Mouse (Mus musculus): ENCODE data around the gene Clec2e.
"Not testable (repeated sequence)": the region's sequence is repeated elsewhere in the genome, so short reads cannot be mapped to it uniquely, and the experiment has no call there.

Clec2e gene

DNA sequence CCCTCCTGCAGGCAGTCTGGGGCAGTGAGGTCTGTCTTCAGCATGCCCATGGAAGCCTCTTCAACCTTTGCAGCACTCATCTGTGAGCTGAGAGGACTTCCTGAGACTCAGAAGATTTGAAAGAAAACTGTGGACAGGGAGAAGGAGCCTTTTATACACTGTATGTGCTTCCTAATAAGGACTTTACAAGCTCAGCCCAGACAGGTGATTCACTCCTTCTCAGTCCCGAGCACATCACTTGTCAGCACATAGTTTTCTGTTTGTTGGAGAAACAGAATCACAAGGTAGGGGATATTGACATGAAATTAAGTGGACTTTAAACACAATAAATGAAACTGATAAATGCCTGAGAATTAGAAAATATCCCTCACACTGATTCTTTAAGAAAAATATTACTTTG lies at the start of gene Clec2e:
TSS of gene Clec2e (minus strand) at position 120 of the 400 bp plus-strand sequence.
- DNase-seq (ENCODE audit: low spot score in 2 of 2), result not testable (repeated sequence)

- peak; percentile 56 to 74 for DNase-seq (ENCODE audit: low spot score in 2 of 2)
Observed at GRCm38 (mm10) chr6:129146812-129147211, 46.1 kb upstream of the Clec2e start.

DNA sequence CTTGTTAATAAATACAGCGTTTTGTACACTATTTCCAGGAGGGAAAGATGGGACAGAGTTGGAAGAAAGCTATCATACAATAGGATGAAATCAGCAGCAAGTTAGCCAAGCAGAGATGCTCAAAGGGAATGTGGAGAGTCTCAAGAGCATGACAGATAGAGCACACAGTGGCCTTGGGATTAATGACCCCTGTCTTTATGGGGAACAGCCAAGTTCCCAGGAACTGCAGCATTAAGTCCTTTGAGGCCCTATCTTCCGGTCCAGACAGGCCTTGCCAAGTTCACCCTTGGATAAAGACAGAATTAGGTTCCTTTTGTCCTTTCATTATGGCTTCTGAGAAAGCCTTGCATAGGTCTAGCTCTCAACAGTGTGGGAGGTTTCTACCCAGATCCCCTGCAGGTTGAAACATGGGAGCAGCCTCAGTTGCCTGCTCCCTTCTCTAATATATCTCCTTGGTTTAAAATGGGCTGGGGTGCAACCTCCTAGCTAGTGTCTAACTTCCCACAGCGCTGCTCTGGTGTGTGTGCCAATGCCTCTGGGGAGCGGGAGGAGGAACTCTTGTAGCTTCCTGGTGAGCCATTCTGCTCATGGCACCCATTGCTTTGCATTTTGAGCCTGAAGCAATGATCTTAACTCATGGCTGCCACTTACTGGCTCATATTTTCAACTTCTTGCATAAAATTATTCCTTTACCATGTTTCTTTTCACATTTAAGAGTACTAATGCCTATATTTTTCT lies 32.1 kb upstream of the Clec2e start:
- peak; percentile 38 to 48 for DNase-seq (ENCODE audit: low spot score in 2 of 2)

- no peak for DNase-seq (ENCODE audit: low spot score in 2 of 2)
Observed at GRCm38 (mm10) chr6:129126861-129127260, 26.1 kb upstream of the Clec2e start.

GRCm38 (mm10) chr6:129124531-129124930 lies 23.8 kb upstream of the Clec2e start:
- not testable (repeated sequence) for DNase-seq (ENCODE audit: low spot score in 2 of 2)

- DNase-seq (ENCODE audit: low spot score in 2 of 2), result no peak
Observed at GRCm38 (mm10) chr6:129116223-129116622, 15.5 kb upstream of the Clec2e start.

GRCm38 (mm10) chr6:129114237-129114636 lies 13.5 kb upstream of the Clec2e start:
- DNase-seq (ENCODE audit: low spot score in 2 of 2), result not testable (repeated sequence)

GRCm38 (mm10) chr6:129113769-129114168 lies 13.1 kb upstream of the Clec2e start:
- DNase-seq (ENCODE audit: low spot score in 2 of 2), result no peak

DNA sequence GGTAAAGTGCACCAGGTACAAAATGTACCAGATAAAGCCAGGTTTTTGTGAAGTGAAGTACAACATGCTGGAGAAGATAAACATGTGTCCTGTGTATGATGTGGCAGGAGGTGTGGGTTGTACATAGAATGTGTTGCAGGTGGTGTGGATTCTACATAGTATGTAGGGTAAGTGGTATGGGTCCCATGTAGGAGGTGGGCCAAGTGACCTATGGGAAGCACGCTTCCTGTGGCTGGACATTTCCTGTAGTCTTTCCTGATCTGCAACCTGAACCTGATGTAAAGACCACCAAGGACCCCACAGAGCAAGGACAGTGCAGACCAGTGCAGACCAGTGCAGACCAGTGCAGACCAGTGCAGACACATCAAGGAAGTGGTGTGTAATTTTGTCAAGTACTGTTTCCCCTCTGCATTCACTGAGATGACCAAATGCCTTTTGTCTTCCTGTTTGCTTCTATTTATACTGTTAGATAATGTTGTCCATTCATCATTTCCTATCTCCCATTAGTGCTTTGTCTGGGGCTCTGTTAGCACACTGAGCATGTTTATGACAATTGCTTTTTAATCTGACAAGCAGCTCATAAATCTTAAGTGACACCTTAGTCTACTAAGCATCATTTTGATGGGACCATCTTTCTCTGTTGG lies 12.4 kb upstream of the Clec2e start:
- no peak for DNase-seq (ENCODE audit: low spot score in 2 of 2)

- no peak for DNase-seq (ENCODE audit: low spot score in 2 of 2)
Observed at GRCm38 (mm10) chr6:129112526-129112925, 11.8 kb upstream of the Clec2e start.

DNA sequence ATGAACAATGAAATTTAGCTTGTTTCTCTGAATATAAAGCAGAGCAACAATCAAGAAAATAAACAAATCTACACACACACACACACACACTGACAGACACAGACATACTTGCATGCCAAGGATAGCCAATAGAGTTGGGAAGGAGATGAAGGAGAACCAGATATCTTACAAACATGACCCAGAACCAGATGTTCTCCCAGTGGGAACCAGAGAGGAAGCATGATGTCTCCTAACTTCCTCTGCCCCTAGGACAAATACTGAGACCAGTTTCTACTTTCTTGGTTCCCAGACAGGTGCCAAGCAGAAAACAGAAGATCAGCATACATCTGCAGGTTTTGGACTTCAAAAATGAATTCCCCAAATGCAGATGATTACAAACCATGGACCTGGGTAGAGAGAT lies 7.2 kb upstream of the Clec2e start:
- no peak for DNase-seq (ENCODE audit: low spot score in 2 of 2)

DNA sequence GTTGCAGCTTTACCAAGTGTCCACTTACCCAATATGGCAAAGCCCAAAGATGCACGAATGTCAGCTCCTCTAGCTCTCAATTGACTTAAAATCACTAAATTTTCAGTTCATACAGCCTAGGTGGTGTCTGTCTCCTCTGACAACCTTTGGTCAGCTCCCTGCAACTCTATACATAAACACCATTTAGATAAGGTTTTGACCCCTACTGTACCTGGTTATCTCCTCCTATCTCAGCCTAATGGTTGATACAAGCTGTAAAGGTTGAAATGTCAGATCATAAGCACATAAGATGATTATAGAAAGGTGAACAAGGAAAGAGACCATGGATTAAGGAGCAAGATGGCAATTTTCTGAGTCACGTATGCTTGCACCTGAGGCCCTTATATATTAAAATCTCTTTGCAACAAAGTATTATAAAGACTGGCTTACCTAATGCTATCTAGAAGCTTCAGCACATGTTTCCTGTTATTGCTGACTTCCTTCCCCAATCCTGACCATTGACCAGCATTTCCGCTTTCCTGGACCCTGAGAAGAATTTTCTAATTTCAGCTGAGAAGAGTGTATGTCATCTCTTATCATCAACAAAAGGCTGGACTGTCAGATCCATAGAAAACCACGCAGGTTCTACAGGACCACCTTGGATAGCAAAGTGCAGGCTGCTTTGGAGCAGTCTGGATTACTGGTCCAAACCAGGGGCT lies 2.3 kb upstream of the Clec2e start:
- peak; percentile 39 to 57 for DNase-seq (ENCODE audit: low spot score in 2 of 2)

- no peak for DNase-seq (ENCODE audit: low spot score in 2 of 2)
Observed at GRCm38 (mm10) chr6:129101604-129102003, 891 bp upstream of the Clec2e start.

GRCm38 (mm10) chr6:129097929-129098328 lies 2.8 kb downstream of the Clec2e start:
- DNase-seq (ENCODE audit: low spot score in 2 of 2), result peak; percentile 73 to 79

- DNase-seq (ENCODE audit: low spot score in 2 of 2), result peak; percentile 64 to 71
Observed at GRCm38 (mm10) chr6:129095166-129095565, 5.5 kb downstream of the Clec2e start.

DNA sequence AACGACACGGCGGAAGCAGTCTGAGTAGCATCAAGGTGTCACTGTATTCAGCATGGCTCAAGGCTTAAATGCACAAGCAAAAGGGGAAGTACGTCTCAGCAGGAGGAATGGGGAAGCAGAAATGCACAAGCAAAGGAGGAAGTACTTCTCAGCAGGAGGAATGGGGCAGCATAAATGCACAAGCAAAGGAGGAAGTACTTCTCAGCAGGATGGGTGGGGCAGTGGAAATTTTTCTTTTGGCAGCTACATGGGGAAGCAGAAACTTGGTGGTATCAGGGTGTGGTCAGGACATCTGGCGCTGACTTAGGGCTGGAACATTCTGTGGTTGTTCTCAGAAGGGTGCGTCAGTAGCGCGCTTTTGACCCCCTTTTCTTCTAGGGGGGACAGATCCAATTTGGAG lies 12.1 kb downstream of the Clec2e start:
- DNase-seq (ENCODE audit: low spot score in 2 of 2), result not testable (repeated sequence)

GRCm38 (mm10) chr6:129088161-129088560 lies 12.6 kb downstream of the Clec2e start:
- peak in 1 of 2 experiments; percentile 31 for DNase-seq (ENCODE audit: low spot score in 2 of 2)

GRCm38 (mm10) chr6:129086031-129086430 lies 14.7 kb downstream of the Clec2e start:
- not testable (repeated sequence) for DNase-seq (ENCODE audit: low spot score in 2 of 2)

- no peak for DNase-seq (ENCODE audit: low spot score in 2 of 2)
Observed at GRCm38 (mm10) chr6:129085098-129085497, 15.6 kb downstream of the Clec2e start.

- peak; percentile 44 to 53 for DNase-seq (ENCODE audit: low spot score in 2 of 2)
Observed at GRCm38 (mm10) chr6:129066986-129067385, 33.7 kb downstream of the Clec2e start.

- no peak for DNase-seq (ENCODE audit: low spot score in 2 of 2)
Observed at GRCm38 (mm10) chr6:129066530-129066929, 34.2 kb downstream of the Clec2e start.

GRCm38 (mm10) chr6:129065857-129066256 lies 34.9 kb downstream of the Clec2e start:
- no peak for DNase-seq (ENCODE audit: low spot score in 2 of 2)

- DNase-seq (ENCODE audit: low spot score in 2 of 2), result no peak
Observed at GRCm38 (mm10) chr6:129065407-129065806, 35.3 kb downstream of the Clec2e start.
